8 mouse cellular contexts compared by ENCODE assay signal in genomic region chr15:89195690-89196312, GRCm38 (mm10). TPM values are rescaled to one million over a fixed set of nuclear protein-coding genes. Genes with fewer than 3 reads are reported as not detected.
A peak's percentile ranks its signal among the peaks of the same experiment; 100 is the strongest.
DNase-seq lines count a peak whose midpoint lies in the region; ATAC-seq and TF ChIP-seq lines count a peak whose summit lies in the region.

No protein-coding gene starts in this region.

- H3K4me1 ChIP-seq in hindbrain, postnatal 0 days (ENCODE audit: insufficient read depth, low read length): peaks cover 13% of the 10 kb centered on the region

- H3K27ac ChIP-seq in gastrocnemius, adult 2 months: peak overlapping the region; percentile 99
- peak overlapping the region; percentile 97 for H3K27ac ChIP-seq in hindbrain, postnatal 0 days

- peak; percentile 93 for DNase-seq in ZHBTc4 (ENCODE audit: low read depth, low spot score)
- DNase-seq in cerebellum, postnatal 4 days (ENCODE audit: low spot score in 2 of 2): peak; percentile 78 to 84
- peak; percentile 95 for DNase-seq in gastrocnemius, adult 2 months
- peak; percentile 88 for DNase-seq in hindbrain, postnatal 0 days (ENCODE audit: low spot score)
- DNase-seq in left cerebral cortex, postnatal 14 days (ENCODE audit: low spot score in 2 of 2): peak; percentile 85 to 90
- peak; percentile 81 to 86 for DNase-seq in right cerebral cortex, postnatal 36 days (ENCODE audit: low spot score in 2 of 2)
- peak; percentile 87 to 93 for DNase-seq in urinary bladder, postnatal 4 days (ENCODE audit: low spot score in 2 of 2)

- H3K36me3 ChIP-seq in hindbrain, postnatal 0 days (ENCODE audit: insufficient read depth, low read length): no peaks in the 10 kb centered on the region

- intact Hi-C loops in gastrocnemius, adult 2 months (cut with DNase I): loop anchor here (1.0 to 10.0 kb wide), 4 partner anchors 14 to 461 kb away; partner anchors contain the start of genes Brd1 and Mapk12
- intact Hi-C loops in left cerebral cortex, postnatal 14 days (cut with DNase I): loop anchor here (5.0 kb wide), 1 partner anchor 58 kb away; no protein-coding TSS in a partner anchor

- H3K27me3 ChIP-seq in hindbrain, postnatal 0 days (ENCODE audit: insufficient read depth, low read length): no peaks in the 10 kb centered on the region

- H3K4me3 ChIP-seq in gastrocnemius, adult 2 months: peak overlapping the region; percentile 100
- peak overlapping the region; percentile 75 for H3K4me3 ChIP-seq in hindbrain, postnatal 0 days (ENCODE audit: low read length)

- peak overlapping the region; percentile 96 for H3K9ac ChIP-seq in hindbrain, postnatal 0 days (replicated peaks; ENCODE audit: low read length)

- TF ChIP-seq CTCF in gastrocnemius, adult 2 months (IDR thresholded peaks at IDR 0.05): no peak
- no peak for TF ChIP-seq CTCF in hindbrain, postnatal 0 days (IDR thresholded peaks at IDR 0.05; ENCODE audit: low read depth)

- WGBS in hindbrain, postnatal 0 days: under 1% methylated on average over 25 of the region's 25 CpGs

- peak; percentile 90 for ATAC-seq in hindbrain, postnatal 0 days
- ATAC-seq in megakaryocyte-erythroid progenitor cell, adult 5-6 weeks (replicated peaks; ENCODE audit: low FRiP score, low TSS enrichment, poor library complexity, severe bottlenecking): peak; percentile 89

- H3K9me3 ChIP-seq in hindbrain, postnatal 0 days (ENCODE audit: low read length): no peaks in the 10 kb centered on the region

- peak overlapping the region; percentile 82 for H3K4me2 ChIP-seq in hindbrain, postnatal 0 days (ENCODE audit: low read depth, low read length)

RNA-seq across cellular contexts. Expression of gene Dennd6b, which starts 0.5 kb away (rescaled TPM):
- 10 to 100 TPM in 1 of 2 experiments, 1 to 10 TPM in 1; 8.9 to 10.9 TPM for total RNA-seq in gastrocnemius, adult 2 months (2021)
- 73.9 and 79.9 TPM in 2 replicates for total RNA-seq in hindbrain, postnatal 0 days (2014; rRNA removed)
- 60.1 and 62.2 TPM in 2 replicates for polyA plus RNA-seq in hindbrain, postnatal 0 days (2015; fragmentation: Nextera tagmentation; extraction: Ambion mirVana)
- total RNA-seq in left cerebral cortex, postnatal 14 days (2021): 10 to 100 TPM; 41.3 to 42.7 TPM
- total RNA-seq in megakaryocyte-erythroid progenitor cell, adult 5-6 weeks (2014; fragmentation: Nextera tagmentation): 9.8 and 14.1 TPM in 2 replicates
- 1.3 and 4.6 TPM in 2 replicates for total RNA-seq in megakaryocyte-erythroid progenitor cell, adult 5-6 weeks (2017)

RNA-seq across cellular contexts. Expression of gene Plxnb2, which starts 15.2 kb away (rescaled TPM):
- total RNA-seq in gastrocnemius, adult 2 months (2021): 1 to 10 TPM; 8.3 to 8.7 TPM
- 239 and 274 TPM in 2 replicates for total RNA-seq in hindbrain, postnatal 0 days (2014; rRNA removed)
- polyA plus RNA-seq in hindbrain, postnatal 0 days (2015; fragmentation: Nextera tagmentation; extraction: Ambion mirVana): 64.1 and 64.7 TPM in 2 replicates
- total RNA-seq in left cerebral cortex, postnatal 14 days (2021): 10 to 100 TPM; 50.7 to 52.0 TPM
- 2.3 and 3.6 TPM in 2 replicates for total RNA-seq in megakaryocyte-erythroid progenitor cell, adult 5-6 weeks (2014; fragmentation: Nextera tagmentation)
- 0.34 and 1.7 TPM in 2 replicates for total RNA-seq in megakaryocyte-erythroid progenitor cell, adult 5-6 weeks (2017)

RNA-seq across cellular contexts. Expression of gene Ppp6r2, which starts 15.6 kb away (rescaled TPM):
- total RNA-seq in gastrocnemius, adult 2 months (2021): 10 to 100 TPM; 90.7 to 94.1 TPM
- 257 and 290 TPM in 2 replicates for total RNA-seq in hindbrain, postnatal 0 days (2014; rRNA removed)
- 71.2 and 72.7 TPM in 2 replicates for polyA plus RNA-seq in hindbrain, postnatal 0 days (2015; fragmentation: Nextera tagmentation; extraction: Ambion mirVana)
- 100 to 1,000 TPM; 154 to 159 TPM for total RNA-seq in left cerebral cortex, postnatal 14 days (2021)
- total RNA-seq in megakaryocyte-erythroid progenitor cell, adult 5-6 weeks (2014; fragmentation: Nextera tagmentation): 56.3 and 72.3 TPM in 2 replicates
- total RNA-seq in megakaryocyte-erythroid progenitor cell, adult 5-6 weeks (2017): 29.4 and 145 TPM in 2 replicates

RNA-seq across cellular contexts. Expression of gene Mapk11, which starts 46.4 kb away (rescaled TPM):
- 1 to 10 TPM; 1.0 to 1.1 TPM for total RNA-seq in gastrocnemius, adult 2 months (2021)
- total RNA-seq in hindbrain, postnatal 0 days (2014; rRNA removed): 19.7 and 30.6 TPM in 2 replicates
- 15.8 and 17.8 TPM in 2 replicates for polyA plus RNA-seq in hindbrain, postnatal 0 days (2015; fragmentation: Nextera tagmentation; extraction: Ambion mirVana)
- 10 to 100 TPM; 35.2 to 39.7 TPM for total RNA-seq in left cerebral cortex, postnatal 14 days (2021)
- total RNA-seq in megakaryocyte-erythroid progenitor cell, adult 5-6 weeks (2014; fragmentation: Nextera tagmentation): 0.11 TPM in 1 of 2 replicates, not detected in the other
- total RNA-seq in megakaryocyte-erythroid progenitor cell, adult 5-6 weeks (2017): 0.27 and 3.5 TPM in 2 replicates

RNA-seq across cellular contexts. Expression of gene Mapk12, which starts 55.3 kb away (rescaled TPM):
- total RNA-seq in gastrocnemius, adult 2 months (2021): 100 to 1,000 TPM; 128 TPM
- total RNA-seq in hindbrain, postnatal 0 days (2014; rRNA removed): 3.3 and 4.8 TPM in 2 replicates
- 2.6 and 5.1 TPM in 2 replicates for polyA plus RNA-seq in hindbrain, postnatal 0 days (2015; fragmentation: Nextera tagmentation; extraction: Ambion mirVana)
- total RNA-seq in left cerebral cortex, postnatal 14 days (2021): 1 to 10 TPM; 6.7 to 8.2 TPM
- not detected in 2 replicates for total RNA-seq in megakaryocyte-erythroid progenitor cell, adult 5-6 weeks (2014; fragmentation: Nextera tagmentation)
- 2.1 TPM in 1 of 2 replicates, not detected in the other for total RNA-seq in megakaryocyte-erythroid progenitor cell, adult 5-6 weeks (2017)

Comparison
In these comparisons a context has a peak if more than half of its experiments do, and no peak if none do; other contexts are left out.
1. Peak in every context shown above with its lines: DNase-seq, ATAC-seq, H3K4me3 ChIP-seq and H3K27ac ChIP-seq.
2. RNA of gene Plxnb2, which starts 15.2 kb away (total RNA-seq): 239 to 274 TPM in hindbrain, postnatal 0 days and 50.7 to 52.0 TPM in left cerebral cortex, postnatal 14 days; 8.3 to 8.7 TPM in gastrocnemius, adult 2 months and 0.34 to 3.6 TPM in megakaryocyte-erythroid progenitor cell, adult 5-6 weeks; every median in the first group is over 4 times any median in the second.